ENCODE assay signal across 8 mouse cellular contexts in genomic region chr12:73324742-73325141, GRCm38 (mm10). TPM values are rescaled to one million over a fixed set of nuclear protein-coding genes. Genes with fewer than 3 reads are reported as not detected.
DNase-seq lines count a peak whose midpoint lies in the region; ATAC-seq and TF ChIP-seq lines count a peak whose summit lies in the region.
"Had no signal": no experiment of that assay in that cellular context is flagged by ENCODE, and none has a peak within 500 bp of the region (broad histone marks: within the 10 kb centered on the region; RNA-seq: fewer than 3 reads in every experiment).

No protein-coding gene starts in this region.

- DNase-seq in layer of hippocampus, adult 2 months (ENCODE audit: low spot score in 2 of 2): no peak
- DNase-seq in layer of hippocampus, adult 8-10 months (ENCODE audit: low spot score in 2 of 2): no peak
- DNase-seq in adipocyte (ENCODE audit: low spot score): peak; percentile 78
- DNase-seq in gastrocnemius, postnatal 10 days: peak; percentile 38
- peak; percentile 46 for DNase-seq in lung, postnatal 14 days
- no peak for DNase-seq in hindbrain, embryonic 10.5 days (ENCODE audit: low spot score)

- no peak for ATAC-seq in midbrain, embryonic 16.5 days

- peak; percentile 66 for TF ChIP-seq CTCF in layer of hippocampus, adult 2 months (conservative IDR thresholded peaks at IDR 0.05)

- no peaks in the 10 kb centered on the region; the same call in 1 of the 2 replicates for H3K36me3 ChIP-seq in hindbrain, embryonic 10.5 days
- H3K36me3 ChIP-seq in midbrain, embryonic 16.5 days (ENCODE audit: control insufficient read depth, insufficient read depth, low read length): no peaks in the 10 kb centered on the region
- H3K36me3 ChIP-seq: liver, embryonic 15.5 days had no signal

- H3K9me3 ChIP-seq in hindbrain, embryonic 10.5 days: no peaks in the 10 kb centered on the region
- H3K9me3 ChIP-seq in midbrain, embryonic 16.5 days (replicated peaks; ENCODE audit: control insufficient read depth, low read length, poor library complexity, severe bottlenecking): no peaks in the 10 kb centered on the region
- H3K9me3 ChIP-seq: liver, embryonic 15.5 days had no signal

- H3K27ac ChIP-seq in layer of hippocampus, adult 2 months: no peak overlapping the region; the same call in 1 of the 2 replicates
- no peak overlapping the region for H3K27ac ChIP-seq in hindbrain, embryonic 10.5 days
- no peak overlapping the region for H3K27ac ChIP-seq in midbrain, embryonic 16.5 days (ENCODE audit: low read length)
- H3K27ac ChIP-seq: liver, embryonic 15.5 days had no signal

- no peak overlapping the region for H3K4me2 ChIP-seq in midbrain, embryonic 16.5 days (ENCODE audit: low read length)
- H3K4me2 ChIP-seq: liver, embryonic 15.5 days had no signal

- no peaks in the 10 kb centered on the region for H3K27me3 ChIP-seq in hindbrain, embryonic 10.5 days (ENCODE audit: insufficient read depth, poor library complexity, severe bottlenecking)
- H3K27me3 ChIP-seq in midbrain, embryonic 16.5 days (ENCODE audit: control insufficient read depth, insufficient read depth, low read depth, low read length): no peaks in the 10 kb centered on the region
- H3K27me3 ChIP-seq: liver, embryonic 15.5 days had no signal

- H3K9ac ChIP-seq in midbrain, embryonic 16.5 days (ENCODE audit: low read depth, low read length): no peak overlapping the region
- H3K9ac ChIP-seq: liver, embryonic 15.5 days had no signal

- no peak overlapping the region for H3K4me3 ChIP-seq in layer of hippocampus, adult 2 months
- no peak overlapping the region for H3K4me3 ChIP-seq in hindbrain, embryonic 10.5 days
- H3K4me3 ChIP-seq in midbrain, embryonic 16.5 days (ENCODE audit: low read depth, low read length): no peak overlapping the region
- H3K4me3 ChIP-seq: liver, embryonic 15.5 days had no signal

- WGBS in hindbrain, embryonic 10.5 days: 94% methylated on average over 1 of the region's 1 CpGs
- WGBS in midbrain, embryonic 16.5 days: 97% methylated on average over 1 of the region's 1 CpGs

- peaks cover 24% of the 10 kb centered on the region for H3K4me1 ChIP-seq in hindbrain, embryonic 10.5 days (replicated peaks)
- H3K4me1 ChIP-seq in midbrain, embryonic 16.5 days (ENCODE audit: control insufficient read depth, insufficient read depth, low read length): no peaks in the 10 kb centered on the region
- H3K4me1 ChIP-seq: liver, embryonic 15.5 days had no signal

RNA-seq across cellular contexts. Expression of gene Slc38a6, which starts 38.2 kb away (rescaled TPM):
- 10 to 100 TPM; 14.2 to 18.2 TPM for total RNA-seq in layer of hippocampus, adult 2 months (2021)
- total RNA-seq in layer of hippocampus, adult 8-10 months (2022): 10 to 100 TPM; 14.6 to 22.1 (median 19.2) TPM
- total RNA-seq in gastrocnemius, postnatal 10 days (2021): 1 to 10 TPM; 5.7 to 9.9 TPM
- polyA plus RNA-seq in hindbrain, embryonic 10.5 days (2016; fragmentation: Nextera tagmentation; extraction: Ambion mirVana): 7.0 and 10.1 TPM in 2 replicates
- polyA plus RNA-seq in midbrain, embryonic 16.5 days (2015; fragmentation: Nextera tagmentation; extraction: Ambion mirVana): 9.9 and 11.1 TPM in 2 replicates

RNA-seq across cellular contexts. Expression of gene Trmt5, which starts 38.2 kb away (rescaled TPM):
- 10 to 100 TPM in 1 of 2 experiments, 1 to 10 TPM in 1; 9.7 to 13.0 TPM for total RNA-seq in layer of hippocampus, adult 2 months (2021)
- total RNA-seq in layer of hippocampus, adult 8-10 months (2022): 10 to 100 TPM; 11.2 to 14.4 (median 12.3) TPM
- total RNA-seq in gastrocnemius, postnatal 10 days (2021): 10 to 100 TPM in 1 of 2 experiments, 1 to 10 TPM in 1; 6.8 to 11.7 TPM
- polyA plus RNA-seq in hindbrain, embryonic 10.5 days (2016; fragmentation: Nextera tagmentation; extraction: Ambion mirVana): 18.3 and 20.3 TPM in 2 replicates
- polyA plus RNA-seq in midbrain, embryonic 16.5 days (2015; fragmentation: Nextera tagmentation; extraction: Ambion mirVana): 16.6 and 17.9 TPM in 2 replicates

Comparison
In these comparisons a context has a peak if more than half of its experiments do, and no peak if none do; other contexts are left out.
1. DNase-seq: peak in adipocyte (single experiment), gastrocnemius, postnatal 10 days (single experiment) and lung, postnatal 14 days (single experiment); none in layer of hippocampus, adult 2 months (0 of 2), layer of hippocampus, adult 8-10 months (0 of 2) and hindbrain, embryonic 10.5 days (single experiment).